Mouse (Mus musculus) midbrain, embryonic 16.5 days (tissue): Measurements from ENCODE around the gene Hist1h3h. TPM values are rescaled to one million over a fixed set of nuclear protein-coding genes. Genes with fewer than 3 reads are reported as not detected.
"Not testable (repeated sequence)": the region's sequence is repeated elsewhere in the genome, so short reads cannot be mapped to it uniquely, and the experiment has no call there.

Experiments used
- ATAC-seq: fragments of 200-750 bp; cut with Nextera tagmentation; 2 replicates; pipeline ENCODE4 v1.8.0; 2017; ENCODE audit warnings: moderate TSS enrichment
- H3K27ac ChIP-seq: fragments of 300-500 bp; sonication (generic); 2 replicates; pipeline ENCODE4 v1.5.1; 2014; ENCODE audit warnings: mild to moderate bottlenecking, low read length, mixed read lengths
- H3K27me3 ChIP-seq: fragments of 300-500 bp; sonication (generic); 2 replicates; pipeline ENCODE4 v1.6.1; 2014; ENCODE audit warnings: low read depth, low read length, mixed read lengths; ENCODE audit not compliant: control insufficient read depth, insufficient read depth
- H3K36me3 ChIP-seq: fragments of 300-500 bp; sonication (generic); 2 replicates; pipeline ENCODE4 v1.6.1; 2014; ENCODE audit warnings: mild to moderate bottlenecking, low read length, moderate library complexity, mixed read lengths; ENCODE audit not compliant: control insufficient read depth, insufficient read depth
- H3K4me1 ChIP-seq: fragments of 300-500 bp; sonication (generic); 2 replicates; pipeline ENCODE4 v1.6.1; 2014; ENCODE audit warnings: mild to moderate bottlenecking, low read length, mixed read lengths; ENCODE audit not compliant: control insufficient read depth, insufficient read depth
- H3K4me2 ChIP-seq: fragments of 300-500 bp; sonication (generic); 2 replicates; pipeline ENCODE4 v1.6.1; 2014; ENCODE audit warnings: mild to moderate bottlenecking, low read length, mixed read lengths
- H3K4me3 ChIP-seq: fragments of 300-500 bp; sonication (generic); 2 replicates; pipeline ENCODE4 v1.5.1; 2014; ENCODE audit warnings: low read depth, mild to moderate bottlenecking, low read length, moderate library complexity, mixed read lengths
- H3K9ac ChIP-seq: fragments of 300-500 bp; sonication (generic); 2 replicates; pipeline ENCODE4 v1.6.1; 2014; ENCODE audit warnings: low read depth, low read length, mixed read lengths
- H3K9me3 ChIP-seq: fragments of 300-500 bp; sonication (generic); replicated peaks from 2 replicates; pipeline ENCODE4 v1.6.1; 2014; ENCODE audit warnings: mild to moderate bottlenecking, low read length, mixed read lengths; ENCODE audit not compliant: control insufficient read depth, poor library complexity, severe bottlenecking
- WGBS: fragments of 180-500 bp; shearing (Covaris S2); extraction: QIAGEN DNeasy Blood & Tissue Kit; methylation state at CpG from one replicate; pipeline ENCODE4 v1.1.7; 2014; 5-methylcytosine and 5-hydroxymethylcytosine counted together
- polyA plus RNA-seq: library from polyadenylated mRNA; unstranded; fragments of >200 nt; fragmentation: Nextera tagmentation; extraction: Ambion mirVana; gene quantifications from 2 replicates; pipeline ENCODE4 v1.2.1, GENCODE M21; 2015

Gene Hist1h3h
- polyA plus RNA-seq, 1 experiment from 2014 or later = not detected

- 5% methylated on average over 5 of the region's 5 CpGs for WGBS
- peak overlapping the region; percentile 86 for H3K27ac ChIP-seq
- H3K27me3 ChIP-seq = no peaks in the 10 kb centered on the region
- ATAC-seq = no peak
- H3K9ac ChIP-seq = peak overlapping the region; percentile 63
- H3K4me2 ChIP-seq = peak overlapping the region; percentile 81
- peak overlapping the region; percentile 43 for H3K4me3 ChIP-seq
- peaks cover 24% of the 10 kb centered on the region for H3K4me1 ChIP-seq
- no peaks in the 10 kb centered on the region for H3K9me3 ChIP-seq
- no peaks in the 10 kb centered on the region for H3K36me3 ChIP-seq
Observed at GRCm38 (mm10) chr13:21749387-21750158, 32.1 kb downstream of the Hist1h3h start.

GRCm38 (mm10) chr13:21750159-21751017 is 32.9 kb downstream of the Hist1h3h start, which contains the start of gene Hist1h4k:
TSS of gene Hist1h4k (minus strand) at chr13:21750505.
- Histone ChIP-seq H3K4me1 (peaks cover 28% of the 10 kb centered on the region), H3K4me3 (peak within 1 kb of the TSS; percentile 43), H3K27ac (peak within 1 kb of the TSS; percentile 86), H3K9ac (peak within 1 kb of the TSS; percentile 63), H3K4me2 (peak within 1 kb of the TSS; percentile 81)
- H3K36me3 ChIP-seq, H3K9me3 ChIP-seq, H3K27me3 ChIP-seq: not testable (repeated sequence)
- under 1% methylated on average over 39 of the region's 56 CpGs for WGBS
- ATAC-seq = peak; percentile 86

- ATAC-seq = no peak
- Histone ChIP-seq H3K36me3 (no peaks in the 10 kb centered on the region), H3K27me3 (no peaks in the 10 kb centered on the region), H3K4me3 (no peak overlapping the region), H3K4me2 (no peak overlapping the region), H3K27ac (no peak overlapping the region), H3K9me3 (no peaks in the 10 kb centered on the region), H3K4me1 (peaks cover 28% of the 10 kb centered on the region), H3K9ac (no peak overlapping the region)
Observed at GRCm38 (mm10) chr13:21751417-21751816, 34.0 kb downstream of the Hist1h3h start.

- H3K9me3 ChIP-seq = no peaks in the 10 kb centered on the region
- H3K9ac ChIP-seq = no peak overlapping the region
- ATAC-seq = no peak
- no peaks in the 10 kb centered on the region for H3K36me3 ChIP-seq
- 75% methylated on average over 3 of the region's 3 CpGs for WGBS
- H3K4me2 ChIP-seq = no peak overlapping the region
- H3K4me3 ChIP-seq = no peak overlapping the region
- peaks cover 28% of the 10 kb centered on the region for H3K4me1 ChIP-seq
- H3K27ac ChIP-seq = no peak overlapping the region
- no peaks in the 10 kb centered on the region for H3K27me3 ChIP-seq
Observed at GRCm38 (mm10) chr13:21751827-21752226, 34.4 kb downstream of the Hist1h3h start.

GRCm38 (mm10) chr13:21752356-21752755 is 34.9 kb downstream of the Hist1h3h start:
- ATAC-seq = no peak
- Histone ChIP-seq H3K9me3 (no peaks in the 10 kb centered on the region), H3K27ac (no peak overlapping the region), H3K4me3 (no peak overlapping the region), H3K36me3 (no peaks in the 10 kb centered on the region), H3K4me1 (peaks cover 26% of the 10 kb centered on the region), H3K27me3 (no peaks in the 10 kb centered on the region), H3K9ac (no peak overlapping the region), H3K4me2 (no peak overlapping the region)
- 41% methylated on average over 3 of the region's 3 CpGs for WGBS

GRCm38 (mm10) chr13:21753051-21753523 is 35.6 kb downstream of the Hist1h3h start:
- WGBS = 2% methylated on average over 7 of the region's 10 CpGs
- H3K4me3 ChIP-seq = peak overlapping the region; percentile 44
- peak overlapping the region; percentile 82 for H3K4me2 ChIP-seq
- peak overlapping the region; percentile 66 for H3K9ac ChIP-seq
- peak overlapping the region; percentile 93 for H3K27ac ChIP-seq
- ATAC-seq = no peak
- H3K9me3 ChIP-seq = no peaks in the 10 kb centered on the region
- H3K36me3 ChIP-seq = no peaks in the 10 kb centered on the region
- H3K4me1 ChIP-seq = peaks cover 23% of the 10 kb centered on the region
- no peaks in the 10 kb centered on the region for H3K27me3 ChIP-seq

GRCm38 (mm10) chr13:21753524-21754285 is 36.2 kb downstream of the Hist1h3h start, which contains the start of the genes Hist1h2ak and Hist1h2bn:
TSS of gene Hist1h2ak (minus strand) at chr13:21753827.
TSS of gene Hist1h2bn (plus strand) at chr13:21754123.
- Histone ChIP-seq H3K27ac (peak within 1 kb of the TSS; percentile 93), H3K4me3 (peak within 1 kb of the TSS; percentile 44), H3K4me2 (peak within 1 kb of the TSS; percentile 82), H3K4me1 (peaks cover 20% of the 10 kb centered on the region), H3K9ac (peak within 1 kb of the TSS; percentile 66)
- not testable (repeated sequence) for H3K36me3 ChIP-seq, H3K9me3 ChIP-seq, H3K27me3 ChIP-seq
- ATAC-seq = peak; percentile 97
- under 1% methylated on average over 45 of the region's 50 CpGs for whole genome bisulfite sequencing

GRCm38 (mm10) chr13:21754294-21755001 is 37.0 kb downstream of the Hist1h3h start:
- not testable (repeated sequence) for H3K27me3 ChIP-seq, H3K36me3 ChIP-seq, H3K9me3 ChIP-seq
- under 1% methylated on average over 19 of the region's 26 CpGs for WGBS
- Histone ChIP-seq H3K27ac (peak overlapping the region; percentile 75), H3K4me2 (peak overlapping the region; percentile 82), H3K9ac (peak overlapping the region; percentile 54), H3K4me3 (peak overlapping the region; percentile 44), H3K4me1 (peaks cover 14% of the 10 kb centered on the region)
- ATAC-seq = peak; percentile 11; the same call in 1 of the 2 replicates
